Mouse (Mus musculus): ENCODE results near the gene Ackr3.

GRCm38 (mm10) chr1:90210346-90210745 lies 6.6 kb downstream of the Ackr3 start:
- TF ChIP-seq CTCF (IDR thresholded peaks at IDR 0.05; ENCODE audit: insufficient read depth, low read depth, low read length), result no peak
- no peak for TF ChIP-seq POLR2A (IDR thresholded peaks at IDR 0.05; ENCODE audit: insufficient read depth, low read depth, low read length)
